Mouse (Mus musculus) heart, embryonic 14.5 days (tissue): ENCODE data around the gene Nup98. TPM values are rescaled to one million over a fixed set of nuclear protein-coding genes. Genes with fewer than 3 reads are reported as not detected.
A peak's percentile ranks its signal among the peaks of the same experiment; 100 is the strongest.

ENCODE experiments used
- ATAC-seq: fragments of 200-750 bp; cut with Nextera tagmentation; 2 replicates; pipeline ENCODE4 v1.8.0; 2017; ENCODE audit warnings: low read depth, moderate TSS enrichment; ENCODE audit not compliant: insufficient number of reproducible peaks, insufficient read depth, low FRiP score
- H3K27ac ChIP-seq, 2 experiments: fragments of 200-500 bp in 1 of 2; fragments of 300-500 bp in 1 of 2; sonication (generic) in 1 of 2; replicated peaks in 1 of 2; 2 replicates each; pipeline ENCODE4 v1.5.1; 2012 to 2014; ENCODE audit warnings: low read depth in 2 of 2, low read length in 2 of 2, control low read depth in 1 of 2, mild to moderate bottlenecking in 1 of 2, mixed read lengths in 1 of 2; ENCODE audit not compliant: control insufficient read depth in 1 of 2, insufficient read depth in 1 of 2
- H3K27me3 ChIP-seq: fragments of 300-500 bp; sonication (generic); 2 replicates; pipeline ENCODE4 v1.6.1; 2014; ENCODE audit warnings: mild to moderate bottlenecking, low read length, control low read depth; ENCODE audit not compliant: control insufficient read depth, insufficient read depth
- H3K36me3 ChIP-seq: fragments of 300-500 bp; sonication (generic); 2 replicates; pipeline ENCODE4 v1.6.1; 2014; ENCODE audit warnings: mild to moderate bottlenecking, control low read depth, low read length, mixed read lengths; ENCODE audit not compliant: control insufficient read depth, insufficient read depth
- H3K4me1 ChIP-seq, 2 experiments: fragments of 200-500 bp in 1 of 2; fragments of 300-500 bp in 1 of 2; sonication (generic) in 1 of 2; 2 replicates each; pipeline ENCODE4 v1.6.1; 2012 to 2014; ENCODE audit warnings: low read length in 2 of 2, control low read depth in 1 of 2, mixed read lengths in 1 of 2; ENCODE audit not compliant: control insufficient read depth in 2 of 2, insufficient read depth in 2 of 2
- H3K4me2 ChIP-seq: fragments of 300-500 bp; sonication (generic); 2 replicates; pipeline ENCODE4 v1.6.1; 2014; ENCODE audit warnings: mild to moderate bottlenecking, low read length
- H3K4me3 ChIP-seq, 2 experiments: fragments of 200-500 bp in 1 of 2; fragments of 300-500 bp in 1 of 2; sonication (generic) in 1 of 2; 2 replicates each; pipeline ENCODE4 v1.5.1; 2012 to 2014; ENCODE audit warnings: low read length in 2 of 2, mild to moderate bottlenecking in 2 of 2, control low read depth in 1 of 2, low read depth in 1 of 2, moderate library complexity in 1 of 2; ENCODE audit not compliant: control insufficient read depth in 1 of 2, insufficient read depth in 1 of 2
- H3K9ac ChIP-seq: fragments of 300-500 bp; sonication (generic); 2 replicates; pipeline ENCODE4 v1.6.1; 2014; ENCODE audit warnings: mild to moderate bottlenecking, low read length
- H3K9me3 ChIP-seq: fragments of 300-500 bp; sonication (generic); 2 replicates; pipeline ENCODE4 v1.6.1; 2016; ENCODE audit warnings: low read length, control low read depth; ENCODE audit not compliant: control insufficient read depth
- WGBS: fragments of 180-500 bp; shearing (Covaris S2); extraction: QIAGEN DNeasy Blood & Tissue Kit; methylation state at CpG from one replicate; pipeline ENCODE4 v1.1.7; 2014; 5-methylcytosine and 5-hydroxymethylcytosine counted together
- polyA plus RNA-seq: library from polyadenylated mRNA; unstranded; fragments of >200 nt; fragmentation: Nextera tagmentation; extraction: Ambion mirVana; gene quantifications from 2 replicates; pipeline ENCODE4 v1.2.1, GENCODE M21; 2014

Nup98 gene
- polyA plus RNA-seq: 27.3 and 27.6 TPM in 2 replicates

DNA sequence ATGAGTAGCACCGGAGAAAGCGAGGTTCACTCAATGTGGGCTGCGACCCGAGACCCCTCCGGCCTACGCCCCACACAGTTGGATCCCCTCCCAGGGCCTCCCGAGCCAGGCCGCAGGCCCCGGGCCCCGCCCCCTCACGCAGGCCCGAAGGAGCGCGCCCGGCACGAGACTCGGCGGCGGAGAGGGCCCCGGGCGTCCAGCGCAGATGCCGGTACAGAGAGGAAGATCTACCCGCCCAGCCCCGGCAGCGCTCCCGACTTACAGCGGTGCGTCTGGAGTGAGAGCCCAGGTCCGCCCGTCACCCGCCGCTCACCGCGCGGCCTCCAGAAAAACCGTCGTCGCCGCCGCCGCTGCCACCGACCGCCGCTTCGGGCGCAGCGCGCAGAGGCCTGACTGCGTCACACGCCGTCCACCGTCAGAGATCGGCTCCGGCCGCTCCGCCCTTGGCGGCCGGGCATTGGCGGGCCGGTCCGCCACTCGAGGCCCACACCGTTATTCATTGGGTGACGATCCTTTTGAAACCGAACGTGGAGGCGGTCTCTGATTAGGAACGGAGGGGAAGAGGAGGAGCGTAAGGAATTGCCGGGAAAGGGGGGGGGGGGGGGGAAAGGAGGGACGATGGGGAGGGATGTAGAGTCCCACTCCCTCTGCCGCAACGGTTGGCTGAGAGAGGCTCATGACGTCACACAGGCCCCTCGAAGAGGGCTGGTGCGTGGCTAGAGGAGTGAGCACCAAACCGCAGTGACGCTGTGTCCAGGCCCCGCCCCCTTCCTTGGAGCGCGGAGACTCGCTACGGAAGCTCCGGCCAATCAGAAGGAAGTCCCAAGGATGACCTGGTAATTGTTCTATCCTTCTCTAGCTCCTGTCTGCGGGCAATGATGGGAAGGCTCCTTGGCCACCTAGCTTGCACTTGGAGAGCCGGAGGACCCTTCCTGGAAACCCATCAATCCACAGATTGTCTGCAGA, at the start of gene Nup98, which contains the start of gene Pgap2:
Nup98 (minus strand) TSS at position 421 of the 966 bp plus-strand sequence.
Pgap2 (plus strand) TSS at position 453 of the 966 bp plus-strand sequence.
- Histone ChIP-seq H3K9me3 (no peaks in the 10 kb centered on the region), H3K4me3 (peak within 1 kb of the TSS; percentile 86 to 99), H3K4me2 (peak within 1 kb of the TSS; percentile 81), H3K9ac (peak within 1 kb of the TSS; percentile 93), H3K36me3 (0 out of 2 replicates have a peak, but pooled peaks cover 4% of the 10 kb centered on the region), H3K4me1 (peaks cover 3 to 12% of the 10 kb centered on the region in 2 experiments; a peak in 3 of 4 replicates), H3K27me3 (no peaks in the 10 kb centered on the region), H3K27ac (peak within 1 kb of the TSS; percentile 93 to 95)
- ATAC-seq: peak; percentile 98
- WGBS: under 1% methylated on average over 59 of the region's 87 CpGs

DNA sequence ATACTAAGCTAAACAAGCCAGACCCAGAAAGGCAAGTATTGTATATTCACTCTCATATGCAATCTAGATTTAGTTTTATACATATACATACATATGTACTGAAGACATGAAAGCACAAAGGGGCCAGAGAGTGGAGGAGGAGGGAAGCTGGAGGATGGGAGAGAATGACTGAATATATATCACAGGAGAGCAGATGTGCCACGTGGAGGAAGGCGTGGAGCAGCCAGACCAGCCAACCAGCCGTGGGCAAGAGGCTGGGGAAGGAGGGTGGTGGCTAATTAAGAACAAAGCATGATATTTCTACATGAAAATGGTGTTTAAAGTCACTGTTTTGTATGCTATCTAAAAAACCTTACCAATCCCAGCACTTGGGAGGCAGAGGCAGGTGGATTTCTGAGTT, 48.8 kb upstream of the Nup98 start:
- Histone ChIP-seq H3K4me1 (no peaks in the 10 kb centered on the region), H3K4me3 (no peak overlapping the region), H3K36me3 (no peaks in the 10 kb centered on the region), H3K27ac (no peak overlapping the region), H3K9me3 (no peaks in the 10 kb centered on the region), H3K4me2 (no peak overlapping the region), H3K9ac (no peak overlapping the region), H3K27me3 (0 out of 2 replicates have a peak, but pooled peaks cover 3% of the 10 kb centered on the region)
- 68% methylated on average over 3 of the region's 3 CpGs for WGBS
- no peak for ATAC-seq

DNA sequence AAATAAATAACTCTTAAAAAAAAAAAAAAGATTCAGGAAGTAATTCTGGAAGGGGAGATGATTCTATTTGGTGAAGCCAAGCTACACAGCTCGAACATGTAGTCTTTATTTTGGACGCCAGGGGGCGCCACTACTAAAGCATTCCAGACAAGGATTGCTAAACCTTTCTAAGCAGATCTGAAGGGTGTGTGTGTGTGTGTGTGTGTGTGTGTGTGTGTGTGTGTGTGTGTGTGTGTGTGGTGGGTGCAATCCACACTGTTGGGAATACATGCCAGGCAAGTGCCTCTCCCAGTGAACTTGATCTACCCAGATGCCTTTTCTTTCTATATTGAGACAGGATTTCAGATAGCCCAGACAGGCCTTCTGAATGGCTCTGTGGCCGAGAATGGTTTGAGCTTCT, 48.2 kb upstream of the Nup98 start:
- H3K4me2 ChIP-seq: no peak overlapping the region
- 10% methylated on average over 4 of the region's 4 CpGs for WGBS
- no peaks in the 10 kb centered on the region for H3K4me1 ChIP-seq
- H3K27ac ChIP-seq: no peak overlapping the region
- H3K4me3 ChIP-seq: no peak overlapping the region
- H3K9me3 ChIP-seq: no peaks in the 10 kb centered on the region
- no peak overlapping the region for H3K9ac ChIP-seq
- no peak for ATAC-seq
- no peaks in the 10 kb centered on the region for H3K36me3 ChIP-seq
- H3K27me3 ChIP-seq: 0 out of 2 replicates have a peak, but pooled peaks cover 3% of the 10 kb centered on the region

DNA sequence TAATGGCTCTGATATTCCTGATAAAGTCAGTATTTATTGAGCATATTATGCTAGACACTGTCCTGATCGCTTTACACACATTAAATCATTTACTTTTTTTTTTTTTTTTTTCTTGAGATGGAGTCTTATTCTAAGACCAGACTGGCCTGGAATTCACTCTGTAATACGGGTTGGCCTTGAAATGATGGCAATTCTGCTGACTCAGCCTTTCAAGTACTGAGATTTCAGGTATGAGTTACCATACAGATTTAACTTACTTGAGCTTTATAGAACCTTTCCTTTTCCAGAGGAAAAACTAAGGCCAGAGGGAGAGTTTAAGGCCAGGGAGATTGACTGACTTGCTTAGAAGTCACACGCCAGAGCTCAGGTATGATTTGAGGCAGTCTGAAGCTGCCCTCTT, 46.7 kb upstream of the Nup98 start:
- ATAC-seq: no peak
- Histone ChIP-seq H3K36me3 (no peaks in the 10 kb centered on the region), H3K27ac (no peak overlapping the region), H3K4me1 (no peaks in the 10 kb centered on the region), H3K27me3 (0 out of 2 replicates have a peak, but pooled peaks cover 3% of the 10 kb centered on the region), H3K4me3 (no peak overlapping the region), H3K9ac (no peak overlapping the region), H3K9me3 (no peaks in the 10 kb centered on the region), H3K4me2 (no peak overlapping the region)
- 74% methylated on average over 3 of the region's 3 CpGs for WGBS

DNA sequence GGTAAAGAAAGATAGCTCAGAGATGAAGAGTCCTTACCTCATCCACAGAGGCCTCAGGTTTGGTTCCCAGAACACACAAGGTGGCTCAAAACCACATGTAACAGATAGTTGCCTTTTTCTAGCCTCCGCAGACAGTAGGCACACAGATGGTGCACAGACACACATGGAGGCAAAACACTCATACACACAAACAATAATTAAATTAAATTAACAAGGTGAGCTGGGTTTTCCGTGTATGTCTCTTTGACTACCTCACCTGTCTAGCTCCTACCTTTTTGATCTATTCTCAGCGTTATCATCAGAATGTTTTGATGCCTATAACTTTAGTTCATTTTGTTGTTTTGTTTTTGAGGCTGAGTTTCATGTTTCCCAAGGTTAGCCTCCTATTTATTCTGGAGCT, 46.0 kb upstream of the Nup98 start, which contains the start of gene Rhog:
Rhog (minus strand) TSS at position 101 of the 400 bp plus-strand sequence.
- WGBS: 81% methylated on average over 3 of the region's 3 CpGs
- ATAC-seq: no peak
- Histone ChIP-seq H3K9ac (no peak within 1 kb of the TSS), H3K4me2 (no peak within 1 kb of the TSS), H3K9me3 (no peaks in the 10 kb centered on the region), H3K36me3 (no peaks in the 10 kb centered on the region), H3K27me3 (0 out of 2 replicates have a peak, but pooled peaks cover 3% of the 10 kb centered on the region), H3K27ac (no peak within 1 kb of the TSS), H3K4me3 (no peak within 1 kb of the TSS), H3K4me1 (0 out of 4 replicates have a peak, but pooled peaks cover 0 to 2% of the 10 kb centered on the region in 2 experiments)

DNA sequence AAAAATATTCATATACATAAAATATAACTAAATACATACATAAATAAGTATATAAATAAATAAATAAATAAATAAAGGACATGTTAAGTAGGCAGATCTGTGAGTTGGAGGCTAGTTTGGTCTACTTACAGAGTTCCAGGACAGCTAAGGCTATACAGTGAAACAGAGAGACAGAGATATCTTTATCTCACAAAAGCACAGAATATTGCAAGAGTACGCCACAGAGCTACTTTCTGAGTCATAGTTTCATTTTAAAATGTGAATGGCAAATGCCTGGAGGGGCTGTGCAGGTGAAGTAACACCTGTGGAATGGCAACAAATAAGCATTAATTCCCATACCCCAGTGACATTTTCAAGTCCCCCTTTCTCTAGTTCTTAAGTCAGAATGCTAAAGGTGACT, 43.7 kb upstream of the Nup98 start:
- WGBS: 83% methylated on average over 1 of the region's 1 CpGs
- no peaks in the 10 kb centered on the region for H3K9me3 ChIP-seq
- no peak for ATAC-seq

DNA sequence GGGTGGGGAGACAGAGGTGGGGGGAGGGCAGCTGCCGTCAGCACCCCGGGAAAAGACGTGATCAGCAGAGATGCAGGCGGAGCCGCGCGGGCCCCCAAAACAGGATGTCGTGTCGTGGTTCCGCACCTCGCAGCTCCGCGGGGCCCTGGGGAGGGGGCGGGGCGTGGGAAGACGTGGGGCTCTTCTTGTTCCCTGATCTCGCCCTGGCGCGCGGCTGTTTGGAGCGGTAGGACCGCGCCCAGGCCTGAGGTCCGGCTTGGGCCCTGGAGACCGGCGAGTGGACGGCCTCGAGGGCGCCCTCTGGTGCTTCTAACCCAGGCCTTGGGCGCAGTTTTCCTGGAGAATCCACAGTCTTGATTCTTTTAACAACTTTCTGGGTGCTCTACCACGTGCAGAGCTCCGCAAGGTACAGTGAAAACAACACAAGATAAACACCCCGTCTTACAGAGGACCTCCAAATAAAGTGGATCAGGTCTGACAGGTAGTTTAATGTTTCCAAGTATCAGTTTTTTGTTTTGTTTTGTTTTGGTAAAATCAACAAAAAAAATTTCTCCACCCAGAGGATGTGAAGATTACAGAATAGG, 40.7 kb upstream of the Nup98 start:
- peak overlapping the region; percentile 94 to 95 for H3K27ac ChIP-seq
- peak; percentile 75 for ATAC-seq
- H3K27me3 ChIP-seq: no peaks in the 10 kb centered on the region
- no peaks in the 10 kb centered on the region for H3K9me3 ChIP-seq
- H3K4me2 ChIP-seq: peak overlapping the region; percentile 83
- peak overlapping the region; percentile 86 for H3K9ac ChIP-seq
- H3K4me3 ChIP-seq: peak overlapping the region; percentile 80 to 95
- no peaks in the 10 kb centered on the region for H3K36me3 ChIP-seq
- under 1% methylated on average over 33 of the region's 33 CpGs for WGBS
- H3K4me1 ChIP-seq: peaks cover 22 to 34% of the 10 kb centered on the region in 2 experiments

More for the DNA sequence above, 43.7 kb upstream of the Nup98 start:
- Histone ChIP-seq H3K9ac (no peak overlapping the region), H3K27ac (no peak overlapping the region), H3K36me3 (no peaks in the 10 kb centered on the region), H3K4me1 (peaks cover 4 to 7% of the 10 kb centered on the region in 2 experiments; a peak in 3 of 4 replicates), H3K4me2 (no peak overlapping the region), H3K27me3 (no peaks in the 10 kb centered on the region), H3K4me3 (no peak overlapping the region)
